Mouse (Mus musculus) lung, adult 2 months (tissue): Measurements from ENCODE around the gene Cep162.

Source experiments
- CTCF ChIP-seq: fragments of 200-500 bp; IDR thresholded peaks from 2 replicates; pipeline ENCODE4 v1.5.1; 2011; ENCODE audit warnings: mild to moderate bottlenecking, low read length, control low read depth; ENCODE audit not compliant: insufficient read depth
- POLR2A ChIP-seq: fragments of 200-500 bp; IDR thresholded peaks from 2 replicates; pipeline ENCODE4 v1.6.1; 2011; ENCODE audit warnings: low read depth, mild to moderate bottlenecking, control low read depth, low read length, borderline replicate concordance; ENCODE audit errors: extremely low read depth

DNA sequence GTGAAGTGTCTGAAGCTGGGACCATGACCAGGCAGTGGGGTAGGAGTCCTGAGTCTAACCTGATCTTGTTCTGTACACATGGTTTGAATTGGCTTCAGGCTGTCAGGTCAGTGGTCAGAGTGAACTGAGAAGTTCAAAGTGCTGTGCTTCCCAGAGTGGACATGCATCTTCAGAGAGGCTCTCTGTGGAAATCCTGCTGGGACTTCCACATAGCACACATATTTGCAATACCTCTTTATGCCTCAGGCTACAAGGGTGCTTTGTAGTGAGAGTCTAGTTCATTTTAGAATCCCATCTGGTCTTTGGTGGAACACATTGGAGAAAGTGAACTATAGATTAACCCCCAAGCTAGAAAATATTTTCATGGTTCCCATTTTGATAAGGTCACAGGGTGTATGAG lies 47.9 kb upstream of the Cep162 start:
- TF ChIP-seq POLR2A (no peak), CTCF (no peak)
